Mouse (Mus musculus): ENCODE measurements around the gene Smap2. TPM values are rescaled to one million over a fixed set of nuclear protein-coding genes. Genes with fewer than 3 reads are reported as not detected.

Smap2 gene
- polyA plus RNA-seq, 1 experiment from 2014 or later, result 14.5 TPM

GRCm38 (mm10) chr4:121015268-121015659, 1.8 kb downstream of the Smap2 start:
- H3K36me3 ChIP-seq (ENCODE audit: control insufficient read depth, insufficient read depth, low read length), result no peaks in the 10 kb centered on the region
- H3K4me2 ChIP-seq, result peak overlapping the region; percentile 93
- ATAC-seq (replicated peaks; ENCODE audit: insufficient number of reproducible peaks, low FRiP score, low TSS enrichment), result no peak
- peak overlapping the region; percentile 99 for H3K4me3 ChIP-seq (ENCODE audit: low read depth, low read length)
- H3K9ac ChIP-seq (ENCODE audit: low read depth, low read length), result no peak overlapping the region
- H3K9me3 ChIP-seq (replicated peaks; ENCODE audit: control insufficient read depth, low read length), result no peaks in the 10 kb centered on the region
- H3K4me1 ChIP-seq (ENCODE audit: control insufficient read depth, insufficient read depth, low read length), result peaks cover 17% of the 10 kb centered on the region
- no peaks in the 10 kb centered on the region for H3K27me3 ChIP-seq (ENCODE audit: control insufficient read depth, insufficient read depth, low read length)
- WGBS (ENCODE audit: insufficient replicate concordance), result 76% methylated on average over 7 of the region's 7 CpGs
- no peak overlapping the region for H3K27ac ChIP-seq (ENCODE audit: low read depth, low read length)

- Histone ChIP-seq H3K27me3 (ENCODE audit: control insufficient read depth, insufficient read depth, low read length) (no peaks in the 10 kb centered on the region), H3K36me3 (ENCODE audit: control insufficient read depth, insufficient read depth, low read length) (no peaks in the 10 kb centered on the region), H3K9ac (ENCODE audit: low read depth, low read length) (no peak overlapping the region), H3K4me2 (peak overlapping the region; percentile 93), H3K4me1 (ENCODE audit: control insufficient read depth, insufficient read depth, low read length) (peaks cover 17% of the 10 kb centered on the region), H3K27ac (ENCODE audit: low read depth, low read length) (no peak overlapping the region), H3K4me3 (ENCODE audit: low read depth, low read length) (peak overlapping the region; percentile 16), H3K9me3 (replicated peaks; ENCODE audit: control insufficient read depth, low read length) (no peaks in the 10 kb centered on the region)
- no peak for ATAC-seq (replicated peaks; ENCODE audit: insufficient number of reproducible peaks, low FRiP score, low TSS enrichment)
- 55% methylated on average over 10 of the region's 10 CpGs for WGBS (ENCODE audit: insufficient replicate concordance)
These were observed 2.3 kb downstream of the Smap2 start for GRCm38 (mm10) chr4:121014594-121015267.

DNA sequence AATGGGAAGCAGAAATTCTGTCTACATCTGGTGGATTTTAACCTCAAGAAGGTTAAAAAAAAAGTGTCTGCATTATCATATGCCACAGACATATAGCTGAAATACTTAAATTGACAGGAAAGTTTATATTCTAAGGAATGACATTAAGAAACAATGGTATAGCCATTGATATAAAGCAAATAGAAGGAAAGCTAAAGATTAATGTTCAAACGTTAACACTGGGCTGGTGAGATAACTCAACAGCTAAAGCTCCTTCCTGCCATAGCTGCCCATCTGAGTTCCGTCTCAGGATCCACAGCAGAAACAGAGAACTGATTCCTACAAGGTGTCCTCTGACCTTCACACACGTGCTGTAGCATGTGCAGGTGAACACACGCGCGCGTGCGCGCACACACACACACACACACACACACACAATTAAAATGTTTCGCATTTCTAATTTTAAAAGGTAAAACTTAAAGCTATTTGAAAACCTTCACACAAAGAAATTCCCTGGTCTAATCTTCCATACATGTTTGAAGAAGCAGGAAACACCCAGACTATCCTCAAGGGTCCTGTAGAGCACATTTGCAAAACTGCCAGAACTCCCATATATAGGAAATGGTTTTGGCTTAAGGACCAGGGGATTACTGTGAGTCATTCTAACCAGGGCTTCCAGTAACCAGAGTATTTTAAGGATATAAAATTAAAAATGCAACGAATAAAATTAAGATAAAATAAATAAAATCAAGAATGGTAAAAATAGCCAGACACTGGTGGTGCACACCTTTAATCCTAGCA, 6.1 kb downstream of the Smap2 start:
- 79% methylated on average over 11 of the region's 11 CpGs for WGBS (ENCODE audit: insufficient replicate concordance)
- no peaks in the 10 kb centered on the region for H3K36me3 ChIP-seq (ENCODE audit: control insufficient read depth, insufficient read depth, low read length)
- no peaks in the 10 kb centered on the region for H3K9me3 ChIP-seq (replicated peaks; ENCODE audit: control insufficient read depth, low read length)
- H3K27ac ChIP-seq (ENCODE audit: low read depth, low read length), result no peak overlapping the region
- H3K4me2 ChIP-seq, result no peak overlapping the region
- no peak overlapping the region for H3K4me3 ChIP-seq (ENCODE audit: low read depth, low read length)
- no peak overlapping the region for H3K9ac ChIP-seq (ENCODE audit: low read depth, low read length)
- ATAC-seq (replicated peaks; ENCODE audit: insufficient number of reproducible peaks, low FRiP score, low TSS enrichment), result no peak
- H3K27me3 ChIP-seq (ENCODE audit: control insufficient read depth, insufficient read depth, low read length), result no peaks in the 10 kb centered on the region
- peaks cover 16% of the 10 kb centered on the region for H3K4me1 ChIP-seq (ENCODE audit: control insufficient read depth, insufficient read depth, low read length)

DNA sequence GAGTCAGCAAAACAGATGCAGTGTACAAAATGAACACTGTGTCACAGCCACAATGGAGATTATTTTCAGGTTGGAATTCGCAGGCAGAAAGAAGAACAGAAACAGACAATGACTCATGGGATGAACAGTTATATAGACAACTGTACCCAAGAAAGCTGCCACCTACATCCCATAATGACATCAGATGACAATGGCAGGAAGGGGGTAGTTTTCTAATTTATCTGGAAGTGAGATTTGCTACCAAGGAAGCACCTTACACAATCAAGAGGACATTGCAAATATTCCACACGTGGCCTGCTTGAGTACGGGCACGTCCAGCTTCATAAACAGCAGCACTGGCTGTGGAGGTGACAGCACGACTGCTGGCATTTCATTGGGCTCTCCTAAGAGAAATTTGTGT, 7.9 kb downstream of the Smap2 start:
- peaks cover 14% of the 10 kb centered on the region for H3K4me1 ChIP-seq (ENCODE audit: control insufficient read depth, insufficient read depth, low read length)
- 74% methylated on average over 5 of the region's 5 CpGs for whole genome bisulfite sequencing (ENCODE audit: insufficient replicate concordance)

DNA sequence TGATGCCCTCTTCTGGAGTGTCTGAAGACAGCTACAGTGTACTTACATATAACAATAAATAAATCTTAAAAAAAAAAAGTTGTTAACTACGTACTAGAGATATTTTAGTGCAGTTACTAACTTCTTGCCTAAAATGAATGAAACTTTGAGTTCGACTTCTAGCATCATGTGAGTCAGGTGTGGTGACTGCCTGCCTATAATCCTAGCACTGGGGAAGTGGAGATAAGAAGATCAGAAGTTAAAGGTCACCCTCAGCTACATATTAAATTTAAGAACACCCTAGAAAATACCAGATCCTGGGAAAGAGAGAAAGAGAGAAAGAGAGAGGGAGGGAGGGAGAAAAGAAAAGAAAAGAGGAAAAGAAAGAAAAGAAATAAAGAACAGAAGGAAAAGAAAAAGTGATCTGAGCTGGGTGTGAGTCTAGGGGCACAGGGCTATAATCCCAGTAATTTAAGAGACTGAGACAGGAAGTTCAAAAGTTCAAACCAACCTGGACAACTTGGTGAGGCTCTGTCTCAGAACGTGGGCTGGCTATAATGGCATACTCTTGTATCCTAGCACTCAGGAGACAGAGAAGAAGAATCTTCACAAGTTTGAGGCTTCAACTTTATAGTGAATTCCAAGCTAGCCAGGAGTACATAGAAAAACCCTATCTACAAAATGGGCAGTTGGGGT, 8.8 kb downstream of the Smap2 start:
- Histone ChIP-seq H3K4me2 (no peak overlapping the region), H3K9me3 (replicated peaks; ENCODE audit: control insufficient read depth, low read length) (no peaks in the 10 kb centered on the region), H3K9ac (ENCODE audit: low read depth, low read length) (no peak overlapping the region), H3K4me1 (ENCODE audit: control insufficient read depth, insufficient read depth, low read length) (peaks cover 17% of the 10 kb centered on the region), H3K27me3 (ENCODE audit: control insufficient read depth, insufficient read depth, low read length) (no peaks in the 10 kb centered on the region), H3K4me3 (ENCODE audit: low read depth, low read length) (no peak overlapping the region), H3K27ac (ENCODE audit: low read depth, low read length) (no peak overlapping the region), H3K36me3 (ENCODE audit: control insufficient read depth, insufficient read depth, low read length) (no peaks in the 10 kb centered on the region)
- no peak for ATAC-seq (replicated peaks; ENCODE audit: insufficient number of reproducible peaks, low FRiP score, low TSS enrichment)
- WGBS (ENCODE audit: insufficient replicate concordance), result 68% methylated on average over 3 of the region's 3 CpGs

More for the DNA sequence above, 7.9 kb downstream of the Smap2 start:
- Histone ChIP-seq H3K9ac (ENCODE audit: low read depth, low read length) (no peak overlapping the region), H3K36me3 (ENCODE audit: control insufficient read depth, insufficient read depth, low read length) (no peaks in the 10 kb centered on the region), H3K27me3 (ENCODE audit: control insufficient read depth, insufficient read depth, low read length) (no peaks in the 10 kb centered on the region), H3K9me3 (replicated peaks; ENCODE audit: control insufficient read depth, low read length) (no peaks in the 10 kb centered on the region), H3K4me3 (ENCODE audit: low read depth, low read length) (no peak overlapping the region), H3K27ac (ENCODE audit: low read depth, low read length) (no peak overlapping the region), H3K4me2 (no peak overlapping the region)
- ATAC-seq (replicated peaks; ENCODE audit: insufficient number of reproducible peaks, low FRiP score, low TSS enrichment), result no peak

GRCm38 (mm10) chr4:121007006-121007405, 10.0 kb downstream of the Smap2 start:
- peaks cover 25% of the 10 kb centered on the region for H3K4me1 ChIP-seq (ENCODE audit: control insufficient read depth, insufficient read depth, low read length)
- no peaks in the 10 kb centered on the region for H3K9me3 ChIP-seq (replicated peaks; ENCODE audit: control insufficient read depth, low read length)
- ATAC-seq (replicated peaks; ENCODE audit: insufficient number of reproducible peaks, low FRiP score, low TSS enrichment), result no peak
- no peak overlapping the region for H3K27ac ChIP-seq (ENCODE audit: low read depth, low read length)
- no peak overlapping the region for H3K9ac ChIP-seq (ENCODE audit: low read depth, low read length)
- no peak overlapping the region for H3K4me3 ChIP-seq (ENCODE audit: low read depth, low read length)
- H3K4me2 ChIP-seq, result no peak overlapping the region
- no peaks in the 10 kb centered on the region for H3K36me3 ChIP-seq (ENCODE audit: control insufficient read depth, insufficient read depth, low read length)
- no peaks in the 10 kb centered on the region for H3K27me3 ChIP-seq (ENCODE audit: control insufficient read depth, insufficient read depth, low read length)

- Histone ChIP-seq H3K9ac (ENCODE audit: low read depth, low read length) (no peak overlapping the region), H3K4me1 (ENCODE audit: control insufficient read depth, insufficient read depth, low read length) (peaks cover 34% of the 10 kb centered on the region), H3K27ac (ENCODE audit: low read depth, low read length) (peak overlapping the region; percentile 64), H3K36me3 (ENCODE audit: control insufficient read depth, insufficient read depth, low read length) (no peaks in the 10 kb centered on the region), H3K4me2 (peak overlapping the region; percentile 11; the same call in 1 of the 2 replicates), H3K4me3 (ENCODE audit: low read depth, low read length) (no peak overlapping the region), H3K9me3 (replicated peaks; ENCODE audit: control insufficient read depth, low read length) (no peaks in the 10 kb centered on the region), H3K27me3 (ENCODE audit: control insufficient read depth, insufficient read depth, low read length) (no peaks in the 10 kb centered on the region)
- ATAC-seq (replicated peaks; ENCODE audit: insufficient number of reproducible peaks, low FRiP score, low TSS enrichment), result 0 out of 2 replicates have a peak, but pooled peaks have one; percentile 50
- WGBS (ENCODE audit: insufficient replicate concordance), result 25% methylated on average over 4 of the region's 4 CpGs
These were observed 12.4 kb downstream of the Smap2 start for GRCm38 (mm10) chr4:121004679-121005078.

DNA sequence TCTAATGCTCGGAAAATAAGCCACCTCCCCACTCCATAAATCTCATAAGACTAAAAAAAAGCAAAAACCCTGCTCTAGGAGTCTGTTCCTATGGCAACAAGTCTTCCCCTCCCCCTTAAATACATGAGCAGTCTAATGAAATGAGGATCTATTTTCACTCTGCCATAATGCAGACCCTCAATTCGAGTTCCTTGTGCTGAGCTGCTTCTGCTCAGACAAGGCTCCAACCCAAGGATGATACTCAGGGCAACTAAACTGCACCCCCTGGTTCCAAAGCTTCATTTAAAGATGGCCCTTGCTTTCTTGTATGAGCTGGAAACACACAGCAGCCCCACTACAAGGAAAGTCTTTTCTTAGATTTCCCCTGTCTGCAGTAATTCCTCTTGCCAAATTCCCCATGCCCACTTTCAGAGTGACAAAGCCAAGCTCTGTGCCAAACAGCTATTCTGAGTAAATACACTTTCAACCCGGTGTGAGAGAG, 13.4 kb downstream of the Smap2 start:
- H3K4me1 ChIP-seq (ENCODE audit: control insufficient read depth, insufficient read depth, low read length), result peaks cover 27% of the 10 kb centered on the region

More for the DNA sequence above, 13.4 kb downstream of the Smap2 start:
- 32% methylated on average over 3 of the region's 3 CpGs for WGBS (ENCODE audit: insufficient replicate concordance)
- no peaks in the 10 kb centered on the region for H3K27me3 ChIP-seq (ENCODE audit: control insufficient read depth, insufficient read depth, low read length)
- peak overlapping the region; percentile 41 for H3K27ac ChIP-seq (ENCODE audit: low read depth, low read length)
- ATAC-seq (replicated peaks; ENCODE audit: insufficient number of reproducible peaks, low FRiP score, low TSS enrichment), result no peak
- H3K9ac ChIP-seq (ENCODE audit: low read depth, low read length), result no peak overlapping the region
- H3K4me2 ChIP-seq, result peak overlapping the region; percentile 11; the same call in 1 of the 2 replicates
- H3K9me3 ChIP-seq (replicated peaks; ENCODE audit: control insufficient read depth, low read length), result no peaks in the 10 kb centered on the region
- H3K4me3 ChIP-seq (ENCODE audit: low read depth, low read length), result no peak overlapping the region
- H3K36me3 ChIP-seq (ENCODE audit: control insufficient read depth, insufficient read depth, low read length), result no peaks in the 10 kb centered on the region
